Mouse (Mus musculus) small intestine, adult 2 months (tissue): ENCODE measurements at regions not wholly inside any gene's neighbourhood (a gene's known extent, or its start where the extent isn't known, plus 50 kb on each side); places are given as distances from the start of the nearest gene placed in this dataset.

ENCODE experiments used
- CTCF ChIP-seq: fragments of 200-500 bp; IDR thresholded peaks from 2 replicates; pipeline ENCODE4 v1.5.1; 2012; ENCODE audit warnings: low read depth, mild to moderate bottlenecking, control low read depth, inconsistent platforms, low read length, moderate library complexity, mixed read lengths; ENCODE audit not compliant: insufficient replicate concordance, insufficient read length; ENCODE audit errors: extremely low read depth
- POLR2A ChIP-seq: fragments of 200-500 bp; IDR thresholded peaks from 2 replicates; pipeline ENCODE4 v1.6.1; 2012; ENCODE audit warnings: low read depth, mild to moderate bottlenecking, control low read depth, inconsistent platforms, low read length, moderate library complexity

GRCm38 (mm10) chr10:91701822-91702221 is 520.7 kb upstream of the Tmpo start:
- no peak for TF ChIP-seq CTCF
- no peak for TF ChIP-seq POLR2A
